Mouse (Mus musculus) G1E (cell line): ENCODE measurements around the gene Cacnb3.

Source experiments
- CTCF ChIP-seq: IDR thresholded peaks from 2 replicates; pipeline ENCODE4 v1.5.1; 2012; ENCODE audit warnings: low read depth, low read length, inconsistent platforms, mixed read lengths
- GATA1 ChIP-seq: IDR thresholded peaks from 2 replicates; pipeline ENCODE4 v1.6.1; 2012; ENCODE audit warnings: borderline replicate concordance, low read length, inconsistent platforms, mixed read lengths

GRCm38 (mm10) chr15:98672592-98672991 lies 42.0 kb downstream of the Cacnb3 start:
- TF ChIP-seq GATA1 (no peak), CTCF (no peak)
